Mouse (Mus musculus): ENCODE data around the gene Apba2.

GRCm38 (mm10) chr7:64709520-64710262, 208.2 kb downstream of the Apba2 start:
- TF ChIP-seq CTCF (conservative IDR thresholded peaks at IDR 0.05; ENCODE audit: insufficient read depth, insufficient read length, low read depth, low read length) (0 out of 2 replicates have a peak, but pooled peaks have one; percentile 21), POLR2A (IDR thresholded peaks at IDR 0.05; ENCODE audit: low read depth, low read length) (no peak)

Data from kidney, adult 2 months (tissue).